ENCODE assay signal across 14 mouse cellular contexts in genomic region chr11:78072425-78073130, GRCm38 (mm10). TPM values are rescaled to one million over a fixed set of nuclear protein-coding genes. Genes with fewer than 3 reads are reported as not detected.
DNase-seq lines count a peak whose midpoint lies in the region; ATAC-seq and TF ChIP-seq lines count a peak whose summit lies in the region.
"Had no signal": no experiment of that assay in that cellular context is flagged by ENCODE, and none has a peak within 500 bp of the region (broad histone marks: within the 10 kb centered on the region; RNA-seq: fewer than 3 reads in every experiment).

No protein-coding gene starts in this region.

- H3K27ac ChIP-seq in heart, embryonic 12.5 days (ENCODE audit: poor library complexity, severe bottlenecking), result peak overlapping the region; percentile 72
- no peak overlapping the region for H3K27ac ChIP-seq in ES-E14 (ENCODE audit: insufficient read depth, low read depth, low read length, poor library complexity, severe bottlenecking)
- H3K27ac ChIP-seq in embryonic facial prominence, embryonic 12.5 days, result peak overlapping the region; percentile 17; the same call in 1 of the 2 replicates
- peak overlapping the region; percentile 100 for H3K27ac ChIP-seq in liver, embryonic 16.5 days (ENCODE audit: low read length)
- H3K27ac ChIP-seq: heart, embryonic 15.5 days; intestine, embryonic 15.5 days; layer of hippocampus, adult 2 months; neural tube, embryonic 12.5 days had no signal

- DNase-seq in heart, postnatal 14 days, result no peak
- peak; percentile 59 for DNase-seq in ES-E14 (ENCODE audit: low read depth, low spot score)
- no peak for DNase-seq in frontal cortex, postnatal 10 days (ENCODE audit: low spot score in 2 of 2)
- DNase-seq in layer of hippocampus, adult 9-10 months (ENCODE audit: low spot score), result no peak
- DNase-seq: B cell, adult 2 months; forebrain, postnatal 0 days had no signal

- WGBS in heart, embryonic 12.5 days, result 20% methylated on average over 6 of the region's 6 CpGs
- WGBS in embryonic facial prominence, embryonic 12.5 days, result 31% methylated on average over 6 of the region's 6 CpGs
- WGBS in liver, embryonic 16.5 days (ENCODE audit: insufficient replicate concordance), result 7% methylated on average over 6 of the region's 6 CpGs

- H3K27me3 ChIP-seq in heart, embryonic 12.5 days (replicated peaks), result no peaks in the 10 kb centered on the region
- H3K27me3 ChIP-seq in embryonic facial prominence, embryonic 12.5 days, result no peaks in the 10 kb centered on the region
- no peaks in the 10 kb centered on the region for H3K27me3 ChIP-seq in liver, embryonic 16.5 days (ENCODE audit: control insufficient read depth, insufficient read depth, low read depth, low read length)
- H3K27me3 ChIP-seq: heart, embryonic 15.5 days; intestine, embryonic 15.5 days; neural tube, embryonic 12.5 days had no signal

- H3K4me3 ChIP-seq in heart, embryonic 12.5 days, result peak overlapping the region; percentile 31
- H3K4me3 ChIP-seq in ES-E14 (ENCODE audit: insufficient read depth in 1 of 2, low read depth in 1 of 2, low read length in 2 of 2, poor library complexity in 1 of 2, severe bottlenecking in 1 of 2), result no peak overlapping the region
- H3K4me3 ChIP-seq in embryonic facial prominence, embryonic 12.5 days, result no peak overlapping the region
- peak overlapping the region; percentile 74 for H3K4me3 ChIP-seq in liver, embryonic 16.5 days (ENCODE audit: low read depth, low read length)
- H3K4me3 ChIP-seq: heart, embryonic 15.5 days; intestine, embryonic 15.5 days; layer of hippocampus, adult 2 months; neural tube, embryonic 12.5 days had no signal

- peak; percentile 55; the same call in 1 of the 2 replicates for ATAC-seq in heart, embryonic 12.5 days (ENCODE audit: insufficient number of reproducible peaks, low FRiP score)
- no peak for ATAC-seq in embryonic facial prominence, embryonic 12.5 days (ENCODE audit: insufficient number of reproducible peaks, insufficient read depth, low FRiP score, low TSS enrichment)
- ATAC-seq in liver, embryonic 16.5 days (ENCODE audit: low read depth), result peak; percentile 20
- ATAC-seq in activated CD4-positive, CD25-positive, alpha-beta regulatory T cell, adult 4 months, result no peak
- ATAC-seq: forebrain, postnatal 0 days had no signal

- H3K4me2 ChIP-seq in heart, embryonic 12.5 days, result peak overlapping the region; percentile 48
- H3K4me2 ChIP-seq in embryonic facial prominence, embryonic 12.5 days (replicated peaks), result no peak overlapping the region
- H3K4me2 ChIP-seq in liver, embryonic 16.5 days (ENCODE audit: low read depth, low read length), result peak overlapping the region; percentile 79
- H3K4me2 ChIP-seq: heart, embryonic 15.5 days; intestine, embryonic 15.5 days; neural tube, embryonic 12.5 days had no signal

- intact Hi-C loops in heart, postnatal 14 days (cut with DNase I), result no loop called here

- H3K9me3 ChIP-seq in heart, embryonic 12.5 days (replicated peaks), result no peaks in the 10 kb centered on the region
- no peaks in the 10 kb centered on the region for H3K9me3 ChIP-seq in ES-E14 (ENCODE audit: control insufficient read depth, insufficient read depth, low read depth, low read length)
- no peaks in the 10 kb centered on the region for H3K9me3 ChIP-seq in embryonic facial prominence, embryonic 12.5 days
- H3K9me3 ChIP-seq in liver, embryonic 16.5 days (replicated peaks; ENCODE audit: control insufficient read depth, low read length), result no peaks in the 10 kb centered on the region
- H3K9me3 ChIP-seq: heart, embryonic 15.5 days; intestine, embryonic 15.5 days; neural tube, embryonic 12.5 days had no signal

- H3K36me3 ChIP-seq in heart, embryonic 12.5 days, result peaks cover 57% of the 10 kb centered on the region
- peaks cover 17% of the 10 kb centered on the region for H3K36me3 ChIP-seq in ES-E14 (ENCODE audit: control insufficient read depth, insufficient read depth, low read length, poor library complexity, severe bottlenecking)
- peaks cover 55% of the 10 kb centered on the region for H3K36me3 ChIP-seq in embryonic facial prominence, embryonic 12.5 days
- peaks cover 24% of the 10 kb centered on the region for H3K36me3 ChIP-seq in liver, embryonic 16.5 days (ENCODE audit: control insufficient read depth, insufficient read depth)

- H3K4me1 ChIP-seq in heart, embryonic 12.5 days (replicated peaks), result peaks cover 15% of the 10 kb centered on the region
- H3K4me1 ChIP-seq in ES-E14 (ENCODE audit: control insufficient read depth in 2 of 2, insufficient read depth in 2 of 2, low read length in 2 of 2, poor library complexity in 1 of 2), result peaks cover 0 to 7% of the 10 kb centered on the region in 2 experiments; a peak in 1 of 4 replicates
- no peaks in the 10 kb centered on the region for H3K4me1 ChIP-seq in embryonic facial prominence, embryonic 12.5 days
- peaks cover 40% of the 10 kb centered on the region for H3K4me1 ChIP-seq in liver, embryonic 16.5 days (ENCODE audit: control insufficient read depth, low read depth, low read length)
- H3K4me1 ChIP-seq: heart, embryonic 15.5 days; intestine, embryonic 15.5 days; neural tube, embryonic 12.5 days had no signal

- H3K9ac ChIP-seq in heart, embryonic 12.5 days, result peak overlapping the region; percentile 52
- no peak overlapping the region for H3K9ac ChIP-seq in ES-E14 (ENCODE audit: insufficient read depth, low read depth, low read length, poor library complexity, severe bottlenecking)
- no peak overlapping the region for H3K9ac ChIP-seq in embryonic facial prominence, embryonic 12.5 days
- peak overlapping the region; percentile 94 for H3K9ac ChIP-seq in liver, embryonic 16.5 days (ENCODE audit: low read depth, low read length)
- H3K9ac ChIP-seq: forebrain, postnatal 0 days; heart, embryonic 15.5 days; intestine, embryonic 15.5 days; neural tube, embryonic 12.5 days had no signal

- in situ Hi-C loops in ES-E14 (cut with MboI; ENCODE audit: low sequenced_read_pairs in 2 of 2, unreplicated experiment in 2 of 2), result no loop called here

TF ChIP-seq in ES-E14, 5 proteins besides CTCF, POLR2A, EP300 and RAD21:
- TF ChIP-seq MAFK (IDR thresholded peaks at IDR 0.05; ENCODE audit: insufficient read depth, low read depth, low read length), result no peak
- TF ChIP-seq CHD2 (IDR thresholded peaks at IDR 0.05; ENCODE audit: low read depth, low read length), result no peak
- TF ChIP-seq ZNF384 (IDR thresholded peaks at IDR 0.05; ENCODE audit: low read depth, low read length), result no peak
- no peak for TF ChIP-seq ZC3H11A (IDR thresholded peaks at IDR 0.05; ENCODE audit: borderline replicate concordance, low read depth, low read length)
- no peak for TF ChIP-seq HCFC1 (IDR thresholded peaks at IDR 0.05; ENCODE audit: borderline replicate concordance, insufficient read depth, low read length)

RNA-seq across cellular contexts. Expression of gene Eral1, which starts 7.6 kb away (rescaled TPM):
- polyA plus RNA-seq in heart, embryonic 12.5 days (2016; fragmentation: Nextera tagmentation; extraction: Ambion mirVana), result 22.6 and 23.7 TPM in 2 replicates
- total RNA-seq in heart, postnatal 14 days (2021), result 10 to 100 TPM; 22.2 to 25.6 TPM
- 29.6 and 33.5 TPM in 2 replicates for total RNA-seq in ES-E14 (2012; rRNA removed)
- 33.7 and 35.9 TPM in 2 replicates for polyA plus RNA-seq in embryonic facial prominence, embryonic 12.5 days (2016; fragmentation: Nextera tagmentation; extraction: Ambion mirVana)
- 12.4 and 12.7 TPM in 2 replicates for polyA plus RNA-seq in liver, embryonic 16.5 days (2015; fragmentation: Nextera tagmentation; extraction: Ambion mirVana)
- 10 to 100 TPM; 36.3 to 40.0 TPM for polyA plus RNA-seq in activated CD4-positive, CD25-positive, alpha-beta regulatory T cell, adult 4 months (2017; shearing (Covaris generic))

RNA-seq across cellular contexts. Expression of gene Fam222b, which starts 21.9 kb away (rescaled TPM):
- polyA plus RNA-seq in heart, embryonic 12.5 days (2016; fragmentation: Nextera tagmentation; extraction: Ambion mirVana), result 22.6 and 23.3 TPM in 2 replicates
- total RNA-seq in heart, postnatal 14 days (2021), result 10 to 100 TPM; 14.4 to 14.6 TPM
- total RNA-seq in ES-E14 (2012; rRNA removed), result 8.9 and 11.7 TPM in 2 replicates
- 15.1 and 15.7 TPM in 2 replicates for polyA plus RNA-seq in embryonic facial prominence, embryonic 12.5 days (2016; fragmentation: Nextera tagmentation; extraction: Ambion mirVana)
- polyA plus RNA-seq in liver, embryonic 16.5 days (2015; fragmentation: Nextera tagmentation; extraction: Ambion mirVana), result 3.4 and 4.9 TPM in 2 replicates
- polyA plus RNA-seq in activated CD4-positive, CD25-positive, alpha-beta regulatory T cell, adult 4 months (2017; shearing (Covaris generic)), result 10 to 100 TPM; 12.0 to 15.8 TPM

RNA-seq across cellular contexts. Expression of gene Flot2, which starts 34.8 kb away (rescaled TPM):
- 71.7 and 73.4 TPM in 2 replicates for polyA plus RNA-seq in heart, embryonic 12.5 days (2016; fragmentation: Nextera tagmentation; extraction: Ambion mirVana)
- 10 to 100 TPM; 66.2 to 69.1 TPM for total RNA-seq in heart, postnatal 14 days (2021)
- 26.7 and 31.9 TPM in 2 replicates for total RNA-seq in ES-E14 (2012; rRNA removed)
- 51.8 and 54.1 TPM in 2 replicates for polyA plus RNA-seq in embryonic facial prominence, embryonic 12.5 days (2016; fragmentation: Nextera tagmentation; extraction: Ambion mirVana)
- polyA plus RNA-seq in liver, embryonic 16.5 days (2015; fragmentation: Nextera tagmentation; extraction: Ambion mirVana), result 24.5 and 25.1 TPM in 2 replicates
- 10 to 100 TPM; 23.2 to 28.6 TPM for polyA plus RNA-seq in activated CD4-positive, CD25-positive, alpha-beta regulatory T cell, adult 4 months (2017; shearing (Covaris generic))

RNA-seq across cellular contexts. Expression of gene Dhrs13, which starts 40.5 kb away (rescaled TPM):
- 15.3 and 15.8 TPM in 2 replicates for polyA plus RNA-seq in heart, embryonic 12.5 days (2016; fragmentation: Nextera tagmentation; extraction: Ambion mirVana)
- total RNA-seq in heart, postnatal 14 days (2021), result 1 to 10 TPM; 3.8 to 3.9 TPM
- total RNA-seq in ES-E14 (2012; rRNA removed), result 20.2 and 28.5 TPM in 2 replicates
- 20.3 and 21.9 TPM in 2 replicates for polyA plus RNA-seq in embryonic facial prominence, embryonic 12.5 days (2016; fragmentation: Nextera tagmentation; extraction: Ambion mirVana)
- polyA plus RNA-seq in liver, embryonic 16.5 days (2015; fragmentation: Nextera tagmentation; extraction: Ambion mirVana), result 10.8 and 11.3 TPM in 2 replicates
- polyA plus RNA-seq in activated CD4-positive, CD25-positive, alpha-beta regulatory T cell, adult 4 months (2017; shearing (Covaris generic)), result 1 to 10 TPM; 1.3 to 2.4 TPM

Comparison
In these comparisons a context has a peak if more than half of its experiments do, and no peak if none do; other contexts are left out.
1. ATAC-seq: peak in heart, embryonic 12.5 days (single experiment) and liver, embryonic 16.5 days (single experiment); none in embryonic facial prominence, embryonic 12.5 days (single experiment) and activated CD4-positive, CD25-positive, alpha-beta regulatory T cell, adult 4 months (single experiment).
2. H3K4me3 ChIP-seq: peak in heart, embryonic 12.5 days (single experiment) and liver, embryonic 16.5 days (single experiment); none in ES-E14 (0 of 2) and embryonic facial prominence, embryonic 12.5 days (single experiment).
3. H3K9ac ChIP-seq: peak in heart, embryonic 12.5 days (single experiment) and liver, embryonic 16.5 days (single experiment); none in ES-E14 (single experiment) and embryonic facial prominence, embryonic 12.5 days (single experiment).